Comparison of ENCODE assay signal across 24 mouse cellular contexts in the genomic region with DNA sequence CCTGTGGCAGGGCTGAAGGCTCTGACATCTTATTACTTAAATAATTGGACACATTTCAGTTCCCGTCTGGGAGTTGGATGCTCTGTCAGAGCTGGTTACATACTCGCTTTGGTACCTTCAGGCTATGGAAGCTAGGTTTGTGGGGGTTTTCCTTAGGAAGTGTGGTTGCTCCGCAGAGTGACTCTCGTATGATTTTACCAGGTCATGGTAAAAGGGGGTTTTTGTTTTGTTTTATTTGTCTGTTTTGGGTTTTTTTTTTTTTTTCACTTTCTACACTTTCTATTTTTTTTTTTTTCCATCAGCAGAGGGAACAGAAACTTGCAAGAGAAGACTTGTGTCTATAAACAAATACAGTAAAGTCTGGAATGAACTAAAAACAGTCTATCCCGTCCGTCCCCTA.
"Had no signal": no experiment of that assay in that cellular context is flagged by ENCODE, and none has a peak within 500 bp of the region (broad histone marks: within the 10 kb centered on the region; RNA-seq: fewer than 3 reads in every experiment).

No protein-coding gene starts in this region.

- H3K4me2 ChIP-seq: heart, embryonic 11.5 days; hindbrain, embryonic 13.5 days; hindbrain, embryonic 15.5 days; kidney, embryonic 15.5 days; limb, embryonic 13.5 days; limb, embryonic 15.5 days; liver, embryonic 12.5 days had no signal

- H3K4me1 ChIP-seq: liver, embryonic 12.5 days had no signal

- H3K4me3 ChIP-seq: heart, adult 2 months; hindbrain, embryonic 13.5 days; hindbrain, embryonic 15.5 days; kidney, embryonic 15.5 days; limb, embryonic 13.5 days; limb, embryonic 15.5 days; liver, embryonic 12.5 days had no signal

- ATAC-seq: forebrain, postnatal 0 days; hindbrain, postnatal 0 days; intestine, embryonic 16.5 days; liver, embryonic 12.5 days had no signal

- H3K27ac ChIP-seq: hindbrain, embryonic 13.5 days; hindbrain, embryonic 15.5 days; hindbrain, postnatal 0 days; kidney, embryonic 15.5 days; kidney, postnatal 0 days; limb, embryonic 13.5 days; limb, embryonic 15.5 days; liver, embryonic 12.5 days had no signal

- H3K36me3 ChIP-seq: hindbrain, embryonic 13.5 days; hindbrain, embryonic 15.5 days; kidney, embryonic 15.5 days; limb, embryonic 13.5 days; limb, embryonic 15.5 days; liver, embryonic 12.5 days had no signal

- DNase-seq: forebrain, postnatal 0 days; gastrocnemius, postnatal 10 days; gastrocnemius, postnatal 36 days; heart, adult 2 months; heart, postnatal 14 days; heart, postnatal 36 days; kidney, adult 11 months; kidney, adult 2 months; kidney, adult 9 months; kidney, postnatal 14 days; kidney, postnatal 36 days; layer of hippocampus, adult 9-11 months; layer of hippocampus, postnatal 36 days; left cerebral cortex, postnatal 4 days had no signal

- H3K9me3 ChIP-seq: hindbrain, embryonic 13.5 days; hindbrain, embryonic 15.5 days; kidney, embryonic 15.5 days; limb, embryonic 13.5 days; limb, embryonic 15.5 days; liver, embryonic 12.5 days had no signal

- H3K27me3 ChIP-seq: hindbrain, embryonic 13.5 days; hindbrain, embryonic 15.5 days; kidney, embryonic 15.5 days; limb, embryonic 13.5 days; limb, embryonic 15.5 days; liver, embryonic 12.5 days had no signal

- H3K9ac ChIP-seq: forebrain, postnatal 0 days; hindbrain, embryonic 13.5 days; hindbrain, embryonic 15.5 days; kidney, embryonic 15.5 days; limb, embryonic 13.5 days; limb, embryonic 15.5 days; liver, embryonic 12.5 days had no signal
